Mouse (Mus musculus): ENCODE results near the gene Urb2.
"Not testable (repeated sequence)": the region's sequence is repeated elsewhere in the genome, so short reads cannot be mapped to it uniquely, and the experiment has no call there.

Urb2 gene

GRCm38 (mm10) chr8:124019782-124020181, 1.5 kb upstream of the Urb2 start:
- DNase-seq: peak in 1 of 2 experiments; percentile 9

GRCm38 (mm10) chr8:124020439-124021236, 670 bp upstream of the Urb2 start:
- DNase-seq: peak in 1 of 2 experiments; percentile 73

- not testable (repeated sequence) for DNase-seq
These were observed 5.0 kb downstream of the Urb2 start for GRCm38 (mm10) chr8:124026265-124026664.

GRCm38 (mm10) chr8:124027831-124028230, 6.5 kb downstream of the Urb2 start:
- peak; percentile 56 to 67 for DNase-seq

- DNase-seq: no peak
These were observed 12.1 kb downstream of the Urb2 start for GRCm38 (mm10) chr8:124033400-124033799.

GRCm38 (mm10) chr8:124038121-124038520, 16.8 kb downstream of the Urb2 start:
- DNase-seq: no peak

- DNase-seq: no peak
These were observed 18.0 kb downstream of the Urb2 start for GRCm38 (mm10) chr8:124039351-124039750.

GRCm38 (mm10) chr8:124042201-124042600, 20.9 kb downstream of the Urb2 start:
- DNase-seq: no peak

- no peak for DNase-seq
These were observed 23.1 kb downstream of the Urb2 start for GRCm38 (mm10) chr8:124044421-124044820.

- no peak for DNase-seq
These were observed 23.6 kb downstream of the Urb2 start for GRCm38 (mm10) chr8:124044931-124045330.

- DNase-seq: no peak
These were observed 24.5 kb downstream of the Urb2 start for GRCm38 (mm10) chr8:124045856-124046255.

GRCm38 (mm10) chr8:124052110-124052509, 30.8 kb downstream of the Urb2 start:
- DNase-seq: peak; percentile 93

GRCm38 (mm10) chr8:124052568-124052967, 31.3 kb downstream of the Urb2 start:
- DNase-seq: no peak

- no peak for DNase-seq
These were observed 35.7 kb downstream of the Urb2 start for GRCm38 (mm10) chr8:124056832-124057655.

- no peak for DNase-seq
These were observed 45.2 kb downstream of the Urb2 start for GRCm38 (mm10) chr8:124066325-124067058.

GRCm38 (mm10) chr8:124067059-124067750, 45.9 kb downstream of the Urb2 start:
- no peak for DNase-seq

- peak; percentile 70 to 75 for DNase-seq
These were observed 49.3 kb downstream of the Urb2 start for GRCm38 (mm10) chr8:124070363-124071324.

GRCm38 (mm10) chr8:124075977-124076376, 54.7 kb downstream of the Urb2 start:
- DNase-seq: no peak

- no peak for DNase-seq
These were observed 55.1 kb downstream of the Urb2 start for GRCm38 (mm10) chr8:124076416-124076815.

GRCm38 (mm10) chr8:124077377-124077776, 56.1 kb downstream of the Urb2 start:
- DNase-seq: no peak

- DNase-seq: peak in 1 of 2 experiments; percentile 32
These were observed 56.7 kb downstream of the Urb2 start for GRCm38 (mm10) chr8:124077998-124078397.
